Mouse (Mus musculus) layer of hippocampus, adult 18-20 months (tissue): ENCODE results near the gene Ttll9. TPM values are rescaled to one million over a fixed set of nuclear protein-coding genes. Genes with fewer than 3 reads are reported as not detected.

Experiments
- DNase-seq, 2 experiments: peaks; one replicate each; pipeline ENCODE4 v3.0.0; 2022; ENCODE audit warnings: low spot score in 2 of 2
- total RNA-seq, 2 experiments: library from RNA; stranded (reverse); gene quantifications; 2 replicates each; pipeline ENCODE4 v1.2.3; 2021

The Ttll9 gene
- total RNA-seq, 2 experiments from 2014 or later = 0.94 to 1.3 TPM

- peak in 1 of 2 experiments; percentile 40 for DNase-seq
Observed at GRCm38 (mm10) chr2:153049288-153049996, 87.2 kb downstream of the Ttll9 start.

GRCm38 (mm10) chr2:153049997-153050358, 87.7 kb downstream of the Ttll9 start:
- DNase-seq = no peak

- DNase-seq = no peak
Observed at GRCm38 (mm10) chr2:153051095-153051494, 88.8 kb downstream of the Ttll9 start.

- DNase-seq = no peak
Observed at GRCm38 (mm10) chr2:153051537-153051936, 89.3 kb downstream of the Ttll9 start.

GRCm38 (mm10) chr2:153052700-153053351, 90.5 kb downstream of the Ttll9 start:
- no peak for DNase-seq

- no peak for DNase-seq
Observed at GRCm38 (mm10) chr2:153053896-153054295, 91.6 kb downstream of the Ttll9 start.

GRCm38 (mm10) chr2:153055270-153055920, 93.1 kb downstream of the Ttll9 start:
- DNase-seq = no peak

Other genes starting within 250 kb of the Ttll9 start
- gene Id1, start 226.2 kb upstream of the Ttll9 start, total RNA-seq = 10 to 100 TPM; 19.5 to 22.3 TPM
- 1 to 10 TPM; 1.1 to 2.3 TPM for gene Cox4i2, start 208.3 kb upstream of the Ttll9 start, total RNA-seq
- gene Bcl2l1, start 130.8 kb upstream of the Ttll9 start, total RNA-seq = 100 to 1,000 TPM; 134 to 146 TPM
- 1 to 10 TPM; 1.6 to 1.9 TPM for gene Tpx2, start 114.5 kb upstream of the Ttll9 start, total RNA-seq
- not detected for gene Mylk2, start 51.1 kb upstream of the Ttll9 start, total RNA-seq
- under 1 TPM; 0.58 to 0.89 TPM for gene Foxs1, start 29.3 kb upstream of the Ttll9 start, total RNA-seq
- gene Dusp15, start 10.8 kb upstream of the Ttll9 start, total RNA-seq = 10 to 100 TPM in 1 of 2 experiments, 1 to 10 TPM in 1; 10.0 to 10.8 TPM
- gene Pdrg1, start 52.9 kb downstream of the Ttll9 start, total RNA-seq = 10 to 100 TPM; 40.5 to 42.9 TPM
- gene Xkr7, start 69.4 kb downstream of the Ttll9 start, total RNA-seq = 1 to 10 TPM; 1.4 to 2.5 TPM
- 1 to 10 TPM; 2.2 to 3.1 TPM for gene Ccm2l, start 103.5 kb downstream of the Ttll9 start, total RNA-seq
- 1 to 10 TPM; 1.5 to 2.0 TPM for gene Hck, start 146.0 kb downstream of the Ttll9 start, total RNA-seq
- 10 to 100 TPM; 83.4 to 93.9 TPM for gene Tm9sf4, start 198.8 kb downstream of the Ttll9 start, total RNA-seq